Comparison of ENCODE assay signal across 9 mouse cellular contexts in genomic region chr12:109437559-109438350, GRCm38 (mm10). TPM values are rescaled to one million over a fixed set of nuclear protein-coding genes. Genes with fewer than 3 reads are reported as not detected.
DNase-seq lines count a peak whose midpoint lies in the region; ATAC-seq and TF ChIP-seq lines count a peak whose summit lies in the region.
"Had no signal": no experiment of that assay in that cellular context is flagged by ENCODE, and none has a peak within 500 bp of the region (broad histone marks: within the 10 kb centered on the region; RNA-seq: fewer than 3 reads in every experiment).

No protein-coding gene starts in this region.

- no peaks in the 10 kb centered on the region for H3K27me3 ChIP-seq in intestine, embryonic 14.5 days (replicated peaks; ENCODE audit: control insufficient read depth, insufficient read depth, low read length)
- peaks cover 10% of the 10 kb centered on the region; the same call in 1 of the 2 replicates for H3K27me3 ChIP-seq in limb, embryonic 12.5 days
- peaks cover 68% of the 10 kb centered on the region for H3K27me3 ChIP-seq in midbrain, embryonic 13.5 days

- H3K9me3 ChIP-seq in intestine, embryonic 14.5 days (ENCODE audit: control insufficient read depth, low read length): no peaks in the 10 kb centered on the region
- no peaks in the 10 kb centered on the region for H3K9me3 ChIP-seq in limb, embryonic 12.5 days
- H3K9me3 ChIP-seq in midbrain, embryonic 13.5 days: no peaks in the 10 kb centered on the region

- peak; percentile 92 to 93 for DNase-seq in adrenal gland, adult 18-20 months (ENCODE audit: low spot score in 2 of 2)
- peak; percentile 70 to 79 for DNase-seq in gastrocnemius, postnatal 36 days
- peak; percentile 95 for DNase-seq in intestine, embryonic 14.5 days (ENCODE audit: low spot score)
- peak; percentile 67 to 87 for DNase-seq in spleen, adult 18-20 months

- peak overlapping the region; percentile 26 for H3K4me2 ChIP-seq in intestine, embryonic 14.5 days (ENCODE audit: low read length)
- peak overlapping the region; percentile 39 for H3K4me2 ChIP-seq in limb, embryonic 12.5 days
- no peak overlapping the region; the same call in 1 of the 2 replicates for H3K4me2 ChIP-seq in midbrain, embryonic 13.5 days (replicated peaks)

- H3K36me3 ChIP-seq in intestine, embryonic 14.5 days (ENCODE audit: control insufficient read depth, insufficient read depth, low read length): no peaks in the 10 kb centered on the region
- H3K36me3 ChIP-seq in limb, embryonic 12.5 days: no peaks in the 10 kb centered on the region
- H3K36me3 ChIP-seq in midbrain, embryonic 13.5 days: no peaks in the 10 kb centered on the region

- peak; percentile 65 for ATAC-seq in intestine, embryonic 14.5 days (replicated peaks; ENCODE audit: low FRiP score, low TSS enrichment, low read depth)
- no peak; the same call in 1 of the 2 replicates for ATAC-seq in limb, embryonic 12.5 days (ENCODE audit: insufficient number of reproducible peaks, insufficient read depth, low FRiP score, low TSS enrichment, low read depth)
- ATAC-seq in midbrain, embryonic 13.5 days: peak; percentile 53
- ATAC-seq in monocyte, adult 5-6 weeks (replicated peaks; ENCODE audit: insufficient number of reproducible peaks, low FRiP score, low TSS enrichment, poor library complexity, severe bottlenecking): no peak

- whole genome bisulfite sequencing in intestine, embryonic 14.5 days: 4% methylated on average over 25 of the region's 25 CpGs
- WGBS in limb, embryonic 12.5 days: 6% methylated on average over 25 of the region's 25 CpGs
- 9% methylated on average over 25 of the region's 25 CpGs for WGBS in midbrain, embryonic 13.5 days

- no peak overlapping the region for H3K9ac ChIP-seq in intestine, embryonic 14.5 days (ENCODE audit: low read length)
- H3K9ac ChIP-seq in limb, embryonic 12.5 days (replicated peaks): no peak overlapping the region
- no peak overlapping the region for H3K9ac ChIP-seq in midbrain, embryonic 13.5 days (replicated peaks)

- TF ChIP-seq POLR2A in cortical plate, adult 2 months (IDR thresholded peaks at IDR 0.05; ENCODE audit: extremely low read depth, insufficient read depth, low read length): no peak

- H3K27ac ChIP-seq in cortical plate, adult 2 months (ENCODE audit: insufficient read depth, low read length): no peak overlapping the region
- H3K27ac ChIP-seq in intestine, embryonic 14.5 days (ENCODE audit: low read depth): peak overlapping the region; percentile 92
- peak overlapping the region; percentile 84 for H3K27ac ChIP-seq in limb, embryonic 12.5 days
- no peak overlapping the region for H3K27ac ChIP-seq in midbrain, embryonic 13.5 days

- TF ChIP-seq CTCF in cortical plate, adult 2 months (IDR thresholded peaks at IDR 0.05; ENCODE audit: extremely low read depth, insufficient read depth, low read length): peak; percentile 52

- no peak overlapping the region for H3K4me3 ChIP-seq in cortical plate, adult 2 months (ENCODE audit: insufficient read depth, low read length)
- H3K4me3 ChIP-seq in intestine, embryonic 14.5 days (ENCODE audit: low read depth, low read length): no peak overlapping the region
- 0 out of 2 replicates have a peak overlapping the region, but pooled peaks have one; percentile 8 for H3K4me3 ChIP-seq in limb, embryonic 12.5 days (replicated peaks)
- H3K4me3 ChIP-seq in midbrain, embryonic 13.5 days (replicated peaks): no peak overlapping the region
- H3K4me3 ChIP-seq: myocyte had no signal

- intact Hi-C loops in gastrocnemius, postnatal 36 days (cut with DNase I): loop anchor here (2.0 to 10.0 kb wide), 3 partner anchors 170 to 935 kb away; no protein-coding TSS in a partner anchor

- peaks cover 2% of the 10 kb centered on the region; the same call in 1 of the 2 replicates for H3K4me1 ChIP-seq in cortical plate, adult 2 months (ENCODE audit: control insufficient read depth, insufficient read depth, low read length)
- peaks cover 66% of the 10 kb centered on the region for H3K4me1 ChIP-seq in intestine, embryonic 14.5 days (replicated peaks; ENCODE audit: control insufficient read depth, insufficient read depth, low read length)
- peaks cover 59% of the 10 kb centered on the region for H3K4me1 ChIP-seq in limb, embryonic 12.5 days (replicated peaks)
- peaks cover 53% of the 10 kb centered on the region for H3K4me1 ChIP-seq in midbrain, embryonic 13.5 days (replicated peaks)

RNA-seq across cellular contexts. Expression of gene Dlk1, which starts 14.9 kb away (rescaled TPM):
- 100 to 1,000 TPM; 573 to 650 TPM for total RNA-seq in adrenal gland, adult 18-20 months (2021)
- 1.2 and 1.5 TPM in 2 replicates for polyA plus RNA-seq in cortical plate, adult 2 months (2012; rRNA removed)
- 1 to 10 TPM; 3.6 to 5.8 TPM for total RNA-seq in gastrocnemius, postnatal 36 days (2021)
- polyA plus RNA-seq in intestine, embryonic 14.5 days (2014; fragmentation: Nextera tagmentation; extraction: Ambion mirVana): 398 and 437 TPM in 2 replicates
- 120 and 148 TPM in 2 replicates for polyA plus RNA-seq in limb, embryonic 12.5 days (2016; fragmentation: Nextera tagmentation; extraction: Ambion mirVana)
- polyA plus RNA-seq in midbrain, embryonic 13.5 days (2015; fragmentation: Nextera tagmentation; extraction: Ambion mirVana): 117 and 118 TPM in 2 replicates
- not detected in 3 replicates for total RNA-seq in monocyte, adult 5-6 weeks (2017)
- polyA plus RNA-seq: myocyte had no signal

Comparison
In these comparisons a context has a peak if more than half of its experiments do, and no peak if none do; other contexts are left out.
1. H3K27ac ChIP-seq: peak in intestine, embryonic 14.5 days (single experiment) and limb, embryonic 12.5 days (single experiment); none in cortical plate, adult 2 months (single experiment) and midbrain, embryonic 13.5 days (single experiment).
2. ATAC-seq: peak in intestine, embryonic 14.5 days (single experiment) and midbrain, embryonic 13.5 days (single experiment); none in limb, embryonic 12.5 days (single experiment) and monocyte, adult 5-6 weeks (single experiment).
3. RNA of gene Dlk1, which starts 14.9 kb away (polyA plus RNA-seq): 398 to 437 TPM in intestine, embryonic 14.5 days, 120 to 148 TPM in limb, embryonic 12.5 days and 117 to 118 TPM in midbrain, embryonic 13.5 days; 1.2 to 1.5 TPM in cortical plate, adult 2 months; every median in the first group is over 10 times any median in the second.
4. Peak in every context shown above with its lines, with median percentiles within 50 percentile points of each other: DNase-seq.